Mouse (Mus musculus) spleen, postnatal 14 days (tissue): ENCODE measurements around the gene Catsper2.

ENCODE experiments used
- DNase-seq, 2 experiments: peaks; one replicate each; pipeline ENCODE4 v3.0.0; 2021 to 2022; ENCODE audit warnings: low spot score in 2 of 2

Gene Catsper2

DNA sequence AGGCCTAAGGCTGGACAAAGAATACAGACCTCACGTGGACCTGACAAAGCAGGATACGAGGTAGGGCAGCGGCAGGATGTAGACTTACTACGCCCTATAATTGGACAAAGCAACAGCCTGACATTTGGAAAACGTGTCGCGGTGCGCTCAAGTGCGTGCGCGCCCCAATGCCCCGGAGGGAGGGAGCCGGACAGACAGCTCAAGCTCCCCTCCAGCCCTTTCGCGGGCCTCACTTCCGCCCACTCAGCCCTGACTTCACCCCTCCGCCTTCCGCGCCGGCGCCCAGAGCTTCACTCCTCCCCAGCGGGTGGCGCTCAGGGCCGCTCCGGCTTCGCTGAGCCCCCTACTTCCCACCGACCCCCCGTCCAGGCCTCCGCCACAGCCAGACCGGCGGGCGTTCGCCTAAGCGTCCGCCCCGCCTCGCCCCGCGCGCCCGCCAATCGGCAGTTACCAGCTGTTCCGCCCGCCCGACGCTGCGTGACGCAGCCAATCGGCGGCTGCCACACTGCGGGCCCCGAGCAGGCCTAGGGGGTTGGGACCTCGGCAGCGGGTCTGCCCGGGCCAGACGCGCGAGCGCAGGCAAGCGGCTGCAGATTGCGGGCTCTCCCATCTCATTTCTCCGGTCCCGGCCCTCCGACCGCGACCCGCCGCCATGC, at the start of gene Catsper2, which contains the start of gene Pdia3:
Gene Catsper2 (minus strand): TSS at position 406 of the 656 bp plus-strand sequence.
Gene Pdia3 (plus strand): TSS at position 389 of the 656 bp plus-strand sequence.
- peak; percentile 90 to 93 for DNase-seq

GRCm38 (mm10) chr2:121460071-121460470, 46.5 kb upstream of the Catsper2 start:
- DNase-seq: no peak

- DNase-seq: peak; percentile 74 to 83
Observed at GRCm38 (mm10) chr2:121456692-121457642, 43.4 kb upstream of the Catsper2 start, which contains the start of gene Serinc4. Gene Serinc4, minus strand, starts transcription at chr2:121456781.

DNA sequence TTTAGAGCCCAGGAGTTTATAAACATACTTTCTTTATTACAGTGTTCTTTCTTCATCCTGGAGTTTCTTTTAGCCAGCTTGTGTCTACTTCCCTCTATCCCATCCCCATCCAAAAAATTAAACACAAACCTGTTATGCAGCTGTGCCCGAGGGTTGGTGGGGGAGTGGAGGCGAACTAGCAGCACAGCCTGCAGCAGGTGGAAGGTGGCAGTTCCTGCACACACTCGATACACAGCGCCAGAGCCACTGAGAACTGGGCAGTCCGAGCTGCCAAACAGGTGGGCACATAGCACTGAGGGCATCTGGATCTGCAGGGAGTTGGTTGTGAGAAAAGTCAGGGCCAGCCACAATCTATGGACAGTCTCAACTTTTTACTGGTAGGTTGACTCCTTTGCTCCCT, 41.9 kb upstream of the Catsper2 start:
- DNase-seq: no peak

GRCm38 (mm10) chr2:121453917-121454316, 40.3 kb upstream of the Catsper2 start:
- DNase-seq: no peak

DNA sequence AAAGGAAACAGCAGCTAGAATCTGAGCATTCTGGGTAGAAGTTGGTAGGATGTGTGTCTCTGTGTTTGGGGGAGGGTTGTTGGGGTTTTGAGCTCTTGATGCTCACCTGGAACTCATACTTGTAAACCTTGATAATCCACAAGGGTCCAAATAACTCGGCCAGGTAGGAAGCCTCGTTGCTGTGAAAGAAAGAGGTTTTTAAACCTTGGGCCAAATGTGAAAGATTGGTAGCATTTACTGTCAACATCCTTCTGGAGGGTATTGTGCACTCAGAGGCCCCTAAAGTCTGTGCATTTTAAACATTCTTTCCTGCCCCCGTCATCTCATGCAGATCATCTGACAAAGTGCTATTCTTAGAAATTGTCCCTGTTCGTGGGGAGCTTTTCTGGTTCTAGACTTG, 39.4 kb upstream of the Catsper2 start, which contains the start of gene Hypk:
Gene Hypk (plus strand): TSS at position 301 of the 400 bp plus-strand sequence.
- DNase-seq: no peak

DNA sequence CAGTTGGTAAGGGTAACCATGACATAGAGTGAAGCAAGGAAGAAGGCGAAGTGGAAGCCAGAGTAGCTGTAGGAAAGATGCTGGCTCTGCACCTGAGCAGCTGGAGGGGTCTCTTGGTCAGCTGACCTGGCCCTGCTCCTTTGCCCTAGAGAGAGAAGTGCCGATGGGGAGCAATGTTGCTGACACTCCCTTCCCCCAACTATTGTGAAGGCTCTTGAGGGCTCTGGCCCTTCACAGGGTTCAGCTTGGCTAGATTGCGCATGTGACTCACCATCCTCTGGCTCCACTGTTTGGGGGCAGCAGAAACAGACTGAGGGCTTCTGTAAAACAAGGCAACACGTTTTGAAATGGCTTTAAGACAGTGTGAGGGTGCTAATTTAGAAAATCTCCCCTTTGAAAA, 38.8 kb upstream of the Catsper2 start:
- no peak for DNase-seq

DNA sequence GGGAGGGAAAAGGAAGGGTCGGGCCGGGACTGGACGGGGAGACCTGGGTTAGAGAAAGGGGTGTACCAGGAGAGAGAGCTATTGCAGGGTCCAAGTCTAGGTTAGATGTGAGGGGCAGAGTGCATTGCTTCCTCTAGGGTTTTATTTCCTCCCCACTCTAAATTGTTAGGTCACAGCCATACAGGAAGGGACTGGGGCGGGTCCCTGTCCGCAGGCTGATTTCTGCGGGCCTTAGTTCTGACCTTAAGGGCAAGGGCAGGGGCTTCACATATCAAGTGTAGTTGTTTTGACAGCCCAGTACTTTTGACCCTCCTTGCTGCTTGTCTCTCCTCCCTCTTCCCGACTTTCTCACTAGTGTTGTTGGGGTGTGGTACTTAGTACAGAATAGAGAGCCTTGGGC, 36.5 kb upstream of the Catsper2 start:
- peak in 1 of 2 experiments; percentile 23 for DNase-seq

DNA sequence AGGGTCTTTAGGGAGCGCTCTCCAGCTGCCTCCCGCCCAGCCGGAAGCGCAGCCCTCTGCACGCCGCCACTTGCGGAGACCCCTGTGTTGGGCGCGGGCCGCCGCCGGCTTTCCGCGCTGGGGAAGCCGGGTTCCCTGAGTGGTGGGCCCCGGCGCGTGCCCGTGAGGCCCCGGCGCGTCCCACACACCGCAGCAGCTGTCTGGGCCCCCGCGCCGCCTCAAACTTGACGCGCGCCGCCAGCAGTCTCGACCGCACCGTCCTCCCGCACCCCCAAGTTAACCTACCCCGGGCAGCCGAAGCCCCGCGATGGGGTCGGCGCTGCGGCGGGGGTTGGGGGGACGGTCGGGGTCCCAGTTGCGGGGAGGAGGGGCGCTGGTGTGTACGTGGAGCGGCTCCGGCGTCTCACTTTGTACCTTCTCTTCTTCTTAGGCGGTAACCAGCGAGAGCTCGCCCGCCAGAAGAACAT, 36.0 kb upstream of the Catsper2 start:
- DNase-seq: no peak

DNA sequence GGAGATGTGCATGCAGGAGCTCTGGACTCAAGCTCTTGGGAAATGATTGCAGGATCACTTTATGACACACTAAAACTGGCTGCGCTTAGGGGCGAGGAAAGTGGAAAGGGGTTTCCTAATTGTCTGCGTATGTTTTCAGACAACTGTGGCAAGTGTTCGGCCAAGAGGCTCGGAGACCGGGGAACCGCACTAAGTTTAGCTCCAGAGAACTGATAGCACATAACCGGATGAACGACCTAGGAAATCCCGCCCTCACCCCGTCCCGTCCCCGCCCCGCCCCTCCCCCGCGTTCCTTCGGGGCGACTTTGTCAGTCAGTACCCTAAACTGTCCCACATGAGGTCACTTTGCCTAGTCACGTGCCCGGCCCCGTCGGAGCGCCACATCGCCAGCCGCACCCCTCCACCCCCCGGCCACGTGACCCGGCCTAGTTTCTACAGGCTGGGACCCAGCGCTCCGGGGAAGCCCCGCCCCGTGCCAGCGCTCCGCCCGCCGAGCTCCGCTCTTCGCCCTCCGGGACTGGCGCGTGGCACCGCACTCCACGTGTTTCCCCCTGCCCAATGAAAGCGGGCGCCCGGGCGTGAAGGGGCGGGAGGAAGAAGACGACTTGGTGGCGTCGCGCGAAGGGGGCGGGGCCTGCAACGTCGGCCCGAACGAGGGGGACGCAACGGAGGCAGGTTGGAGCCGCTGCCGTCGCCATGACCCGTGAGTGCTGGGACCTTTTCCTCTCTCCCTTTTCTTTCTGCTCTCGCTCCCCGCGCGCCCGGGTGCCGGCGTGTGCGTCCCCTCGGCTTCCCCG, 35.3 kb upstream of the Catsper2 start, which contains the start of gene Serf2:
Gene Serf2 (plus strand): TSS at position 457 of the 797 bp plus-strand sequence.
- DNase-seq: peak; percentile 98

DNA sequence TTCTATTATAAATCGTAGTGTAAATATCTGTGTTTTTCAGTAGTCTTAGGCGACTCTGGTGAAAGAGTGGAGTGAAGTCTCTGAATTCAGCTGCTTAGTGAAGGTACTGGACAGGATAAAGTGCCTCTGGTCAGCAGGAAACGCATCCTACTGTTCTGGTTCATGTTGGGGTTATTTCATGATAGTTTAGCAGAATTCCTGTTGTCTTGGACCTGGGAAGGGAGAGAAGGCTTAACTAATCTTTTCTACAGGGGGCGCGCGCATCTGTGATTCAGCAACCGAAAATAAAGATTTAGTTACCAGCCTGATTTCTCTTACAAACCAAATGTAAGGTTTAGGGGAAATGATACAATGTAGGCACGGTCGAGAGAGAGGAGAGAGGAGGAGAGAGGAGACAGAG, 34.5 kb upstream of the Catsper2 start:
- no peak for DNase-seq

- no peak for DNase-seq
Observed at GRCm38 (mm10) chr2:121447006-121447405, 33.4 kb upstream of the Catsper2 start.

- DNase-seq: no peak
Observed at GRCm38 (mm10) chr2:121446506-121446905, 32.9 kb upstream of the Catsper2 start.

GRCm38 (mm10) chr2:121445117-121445516, 31.5 kb upstream of the Catsper2 start:
- DNase-seq: no peak

GRCm38 (mm10) chr2:121444178-121444577, 30.6 kb upstream of the Catsper2 start, which contains the start of gene Ell3:
Gene Ell3, minus strand, starts transcription at chr2:121444278.
- DNase-seq: no peak

DNA sequence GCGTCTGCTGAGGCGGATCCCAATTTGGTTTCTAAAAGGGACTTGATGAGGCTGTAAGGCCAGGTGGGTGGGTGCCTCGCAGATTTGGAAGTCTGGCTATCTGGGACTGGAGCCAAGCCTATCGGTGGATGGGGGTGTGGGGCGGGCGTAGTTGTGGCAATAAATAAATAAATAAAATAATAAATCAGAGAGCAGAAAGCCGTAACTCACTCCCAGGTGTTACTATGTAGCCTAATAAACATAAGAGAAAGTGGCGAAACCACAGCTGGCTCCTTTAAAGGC, 29.4 kb upstream of the Catsper2 start:
- DNase-seq: no peak

GRCm38 (mm10) chr2:121442259-121443067, 28.9 kb upstream of the Catsper2 start:
- DNase-seq: peak; percentile 67 to 74

DNA sequence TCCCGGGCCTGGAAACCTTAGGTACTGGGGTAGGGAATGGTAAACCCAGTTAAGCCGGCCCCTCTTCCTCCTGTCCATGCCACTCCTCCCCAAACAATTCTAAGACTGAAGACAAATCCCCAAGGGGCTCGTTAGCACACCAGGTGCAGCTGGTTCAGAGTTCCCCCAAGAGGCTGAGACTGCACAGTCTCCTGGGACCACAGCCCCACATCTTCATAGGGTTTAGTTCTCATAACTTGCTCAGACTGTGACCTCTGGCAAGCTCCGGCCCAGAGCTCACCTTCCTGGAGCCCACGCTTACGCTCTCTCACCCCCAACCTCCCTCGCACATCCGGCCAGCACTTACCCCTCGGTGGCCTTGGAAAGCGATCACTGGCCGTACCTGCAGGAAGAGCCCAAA, 28.2 kb upstream of the Catsper2 start:
- peak; percentile 18 to 46 for DNase-seq

DNA sequence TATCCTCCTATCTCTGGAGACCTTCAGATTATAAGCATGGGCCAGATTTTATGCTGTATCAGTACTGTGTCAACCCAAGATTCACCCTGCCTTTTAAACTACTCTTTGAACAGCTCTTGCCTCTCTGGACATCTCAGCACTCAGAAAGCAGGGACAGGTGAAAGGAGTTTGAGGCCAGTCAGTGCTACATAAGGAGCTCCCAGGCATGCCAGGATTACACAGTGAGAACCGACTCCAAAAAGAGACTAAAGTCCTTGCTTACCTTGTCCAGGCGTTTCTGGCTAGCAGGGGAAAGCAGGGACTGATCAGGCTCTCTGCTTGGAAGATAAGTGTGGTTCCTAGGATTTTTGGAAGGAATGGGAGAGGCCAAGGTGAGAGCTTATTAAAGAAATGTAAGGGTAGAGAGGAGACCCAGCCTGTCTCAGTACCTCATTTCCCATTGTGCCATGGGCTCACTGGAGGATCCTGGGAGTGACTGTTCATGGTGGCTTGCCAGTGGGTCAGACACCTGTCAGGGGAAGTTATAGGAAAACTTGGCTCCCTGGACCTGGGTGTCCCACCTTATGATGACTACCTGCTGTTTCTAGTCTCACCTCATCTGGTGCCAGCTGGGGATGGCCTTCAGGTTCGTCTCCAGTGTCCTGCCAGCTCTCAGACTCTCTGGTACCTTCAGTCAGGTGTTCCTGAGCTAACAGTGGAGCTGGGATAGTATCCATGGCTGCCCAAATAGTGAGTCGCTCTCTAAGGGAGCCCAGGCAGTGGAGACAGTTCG, 27.4 kb upstream of the Catsper2 start:
- no peak for DNase-seq

- DNase-seq: no peak
Observed at GRCm38 (mm10) chr2:121439746-121440145, 26.2 kb upstream of the Catsper2 start.
